Mouse (Mus musculus): Measurements from ENCODE around the gene Rnf148. TPM values are rescaled to one million over a fixed set of nuclear protein-coding genes. Genes with fewer than 3 reads are reported as not detected.
A peak's percentile ranks its signal among the peaks of the same experiment; 100 is the strongest.

The Rnf148 gene
- under 1 TPM in 1 of 4 experiments, not detected in 3; 0.22 TPM for total RNA-seq (2022)

DNA sequence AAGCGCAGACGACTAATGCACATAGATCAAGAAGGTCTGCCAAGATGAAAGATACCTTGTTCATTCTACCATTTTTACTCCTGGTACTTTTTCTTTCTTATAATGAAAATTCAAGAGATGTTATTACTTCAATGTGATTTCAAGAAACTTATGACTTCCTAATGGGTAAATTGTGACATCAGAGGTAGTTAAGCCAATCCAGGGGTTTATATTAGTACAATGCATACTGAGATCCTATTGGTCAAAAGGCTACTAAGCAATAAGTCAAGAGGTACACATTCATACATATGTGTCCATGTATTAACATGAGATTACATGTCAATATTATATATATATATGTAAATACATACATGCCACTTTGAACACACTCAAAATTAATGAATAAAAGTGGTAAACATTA, at the start of gene Rnf148:
Rnf148 (minus strand) TSS at position 101 of the 400 bp plus-strand sequence.
- no peak for DNase-seq (ENCODE audit: low spot score)

DNA sequence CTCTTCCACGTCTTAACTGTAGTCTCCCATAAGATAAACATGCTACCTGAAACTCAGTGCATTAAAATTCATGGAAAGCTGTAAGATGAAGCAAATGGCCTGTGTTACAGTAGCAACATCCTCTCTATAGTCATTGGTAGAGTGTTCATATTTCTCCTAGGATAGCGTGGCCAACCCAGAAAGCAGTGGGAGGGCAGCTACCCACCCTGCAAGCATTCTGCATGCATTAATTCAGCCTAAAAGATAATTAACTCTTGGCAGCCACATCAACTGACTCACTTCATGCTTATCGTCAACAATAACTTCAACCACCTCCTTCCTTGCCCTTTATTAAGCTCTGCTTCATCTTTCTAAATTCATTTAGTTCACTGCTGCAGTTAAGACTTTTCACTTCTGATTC, 45.9 kb upstream of the Rnf148 start:
- no peak for DNase-seq (ENCODE audit: low spot score)

DNA sequence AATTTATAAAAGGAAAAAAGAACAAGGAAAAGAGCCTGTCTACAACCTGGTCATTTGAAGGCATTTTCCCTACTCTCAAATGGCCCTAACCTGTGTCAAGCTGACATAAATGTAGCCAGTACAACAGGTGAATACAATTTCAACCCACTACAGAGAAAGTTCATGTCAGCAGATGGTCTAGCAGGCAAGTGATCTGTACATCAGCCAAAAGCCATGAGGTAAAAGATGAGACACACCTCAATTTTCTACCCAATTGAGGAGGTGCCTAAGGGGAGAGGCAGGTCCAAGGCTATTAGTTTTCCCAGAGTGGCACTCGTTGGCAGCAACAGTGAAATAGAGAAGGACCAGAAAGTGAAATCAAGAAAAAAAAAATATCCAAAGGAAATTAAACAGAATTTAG, 23.2 kb upstream of the Rnf148 start:
- DNase-seq (ENCODE audit: low spot score), result no peak

DNA sequence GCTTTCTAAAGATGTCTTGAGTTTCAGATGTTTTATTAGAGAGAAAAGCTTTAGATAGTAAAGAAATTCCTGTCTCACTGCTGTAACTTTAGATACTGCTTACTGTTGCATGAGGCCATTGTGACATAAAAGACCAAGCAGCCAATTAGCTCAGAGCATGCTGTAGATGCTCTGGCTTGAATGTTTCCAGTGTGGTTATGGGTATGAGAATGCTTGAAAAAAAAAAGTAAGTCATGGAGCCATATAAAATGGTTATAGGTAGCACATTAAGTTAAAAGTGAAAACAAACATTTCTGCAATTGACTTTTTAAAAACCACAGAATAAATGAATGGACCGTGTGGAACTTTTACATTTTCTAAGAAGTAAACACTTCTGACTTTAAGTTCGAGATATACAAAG, 4.7 kb downstream of the Rnf148 start, which contains the start of gene Rnf133:
Rnf133 (minus strand) TSS at position 101 of the 400 bp plus-strand sequence.
- no peak for DNase-seq (ENCODE audit: low spot score)

DNA sequence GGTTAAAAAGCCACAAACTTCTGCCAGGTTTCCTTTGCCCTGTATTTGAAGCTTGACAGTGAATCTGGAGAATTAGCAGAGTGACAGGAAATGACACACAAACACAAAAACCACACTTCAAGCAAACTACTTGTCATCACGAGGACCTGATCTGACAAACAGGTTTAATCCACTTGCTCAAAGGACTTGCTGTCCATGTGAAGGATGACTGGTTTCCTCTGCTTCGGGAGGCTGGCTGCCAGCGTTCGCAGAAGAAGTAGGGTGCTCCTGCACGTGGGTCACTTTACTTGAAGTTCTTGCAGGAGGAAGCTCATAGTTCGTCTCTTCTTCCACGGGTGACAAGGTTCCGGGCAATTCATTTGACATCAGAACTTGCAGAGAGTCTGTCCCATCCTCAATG, 6.2 kb downstream of the Rnf148 start:
- DNase-seq (ENCODE audit: low spot score), result no peak

DNA sequence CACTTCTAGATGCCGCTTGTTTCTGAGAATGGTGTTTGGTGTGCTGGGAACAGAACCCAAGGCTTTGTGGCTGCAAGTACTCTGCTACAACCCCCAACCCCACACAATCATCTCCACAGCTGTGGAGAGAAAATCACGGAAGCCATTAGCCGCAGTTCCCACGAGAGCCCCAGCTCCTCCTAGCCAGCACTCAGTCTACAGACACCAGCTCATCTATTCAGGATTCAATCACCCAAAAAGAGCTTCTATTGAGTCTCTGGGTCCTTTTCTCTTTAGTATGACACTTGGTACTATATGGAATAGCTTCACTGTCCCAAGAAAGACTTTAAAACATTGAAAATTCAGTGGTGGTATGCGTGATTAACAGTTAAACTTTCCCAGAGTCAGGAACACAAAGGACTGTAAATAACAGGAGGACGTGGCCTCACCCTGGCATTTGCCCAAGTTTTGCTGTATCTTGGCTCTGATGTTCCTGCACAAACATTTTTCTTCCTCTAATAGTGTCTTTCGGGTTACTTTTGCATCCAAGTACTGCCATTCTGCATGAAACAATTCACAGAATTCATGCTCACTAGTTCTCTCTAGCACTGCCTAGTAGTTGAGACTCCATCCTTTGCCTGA, 7.2 kb downstream of the Rnf148 start:
- DNase-seq (ENCODE audit: low spot score), result peak; percentile 44

DNA sequence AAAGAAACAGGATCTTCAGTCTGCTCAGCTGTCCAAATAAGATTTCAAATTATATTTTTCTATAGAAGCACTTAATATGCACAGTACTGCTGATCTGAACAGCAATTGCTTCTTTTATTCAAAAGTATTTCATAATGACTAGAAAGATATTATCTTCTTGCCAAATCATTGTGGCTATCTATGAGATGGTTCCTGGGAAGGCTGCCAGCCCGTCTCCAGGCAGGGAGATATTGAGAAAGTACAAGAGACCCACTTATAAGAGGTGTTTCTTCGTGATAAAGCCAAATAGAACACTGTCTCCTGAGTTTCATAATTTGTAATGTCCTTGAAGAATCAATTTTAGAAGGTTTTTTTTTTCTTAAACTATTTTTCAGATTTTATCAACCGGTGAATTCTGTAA, 17.9 kb downstream of the Rnf148 start:
- DNase-seq (ENCODE audit: low spot score), result no peak

DNA sequence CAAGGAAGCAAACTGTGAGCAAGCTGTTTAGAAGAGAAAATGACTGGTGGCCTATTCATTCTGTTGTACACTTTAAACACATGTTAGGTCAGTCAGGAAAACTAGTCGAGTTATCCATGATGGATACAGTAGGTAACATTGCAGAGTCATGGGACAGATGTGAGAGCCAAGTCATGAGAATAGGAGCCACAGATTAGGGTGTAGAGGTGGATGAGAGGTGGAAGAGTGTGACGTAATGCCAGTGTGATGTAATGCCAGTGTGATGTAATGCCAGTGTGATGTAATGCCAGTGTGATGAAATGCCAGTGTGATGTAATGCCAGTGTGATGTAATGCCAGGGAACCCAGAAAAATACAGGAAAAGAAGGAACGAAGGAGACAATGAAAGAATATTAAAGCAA, 19.7 kb downstream of the Rnf148 start:
- no peak for DNase-seq (ENCODE audit: low spot score)

DNA sequence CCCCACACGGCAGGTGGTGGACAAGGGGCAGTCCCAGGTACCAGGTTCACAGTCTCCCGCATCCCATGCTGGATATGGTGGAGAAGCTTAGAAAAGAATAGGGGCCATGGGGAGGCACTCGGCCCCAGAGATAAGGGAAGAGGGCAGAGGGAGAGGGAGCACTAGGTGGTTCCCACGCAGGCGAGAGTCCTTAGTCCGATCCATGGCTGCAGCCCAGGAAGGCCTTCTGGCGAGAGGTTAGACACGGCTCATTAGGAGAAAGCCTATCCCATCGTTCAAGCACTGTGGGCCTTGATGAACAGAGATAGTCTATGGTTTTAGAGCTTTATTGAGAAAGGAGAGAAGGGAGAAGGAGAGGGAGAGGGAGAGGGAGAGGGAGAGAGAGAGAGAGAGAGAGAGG, 20.9 kb downstream of the Rnf148 start:
- no peak for DNase-seq (ENCODE audit: low spot score)

DNA sequence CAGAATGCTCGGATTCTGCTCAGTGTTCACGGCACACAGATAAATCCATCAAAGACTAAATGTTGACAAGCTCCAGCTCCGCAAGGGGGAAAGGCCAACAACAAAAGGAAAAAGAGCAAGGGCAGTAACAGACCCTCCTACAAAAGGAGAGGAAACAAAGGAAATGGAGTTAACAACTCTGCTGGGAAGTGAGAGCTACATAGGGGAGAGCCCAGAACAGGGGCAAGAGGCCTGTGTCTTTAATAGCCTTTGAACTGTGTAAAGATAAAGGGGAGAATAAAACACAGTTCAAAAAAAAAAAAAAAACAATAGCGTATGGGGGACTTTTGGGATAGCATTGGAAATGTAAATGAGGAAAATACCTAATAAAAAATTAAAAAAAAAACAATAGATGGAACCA, 24.5 kb downstream of the Rnf148 start:
- no peak for DNase-seq (ENCODE audit: low spot score)

Other genes with a start within 250 kb of the Rnf148 start
- not detected for gene Rnf133, start 4.8 kb downstream of the Rnf148 start, total RNA-seq (2022)
- gene Cadps2, start 184.3 kb upstream of the Rnf148 start, total RNA-seq (2022), result 1 to 10 TPM; 1.8 to 2.3 (median 2.3) TPM

Measured in heart, adult 8-10 months (tissue).